Mouse (Mus musculus): Measurements from ENCODE around the gene Nhlh2.

GRCm38 (mm10) chr3:102010681-102011317, 923 bp downstream of the Nhlh2 start:
- no peak for TF ChIP-seq CTCF (IDR thresholded peaks at IDR 0.05; ENCODE audit: borderline replicate concordance, insufficient read depth, low read length)
- TF ChIP-seq POLR2A (IDR thresholded peaks at IDR 0.05; ENCODE audit: low read depth, low read length) = no peak

Data from embryonic fibroblast, embryonic 13.5 days (primary cell).